Mouse (Mus musculus): ENCODE results near the gene Lingo3. TPM values are rescaled to one million over a fixed set of nuclear protein-coding genes. Genes with fewer than 3 reads are reported as not detected.

The Lingo3 gene
- total and polyA plus RNA-seq, 2 experiments from 2014 or later = 28.0 to 70.3 TPM

DNA sequence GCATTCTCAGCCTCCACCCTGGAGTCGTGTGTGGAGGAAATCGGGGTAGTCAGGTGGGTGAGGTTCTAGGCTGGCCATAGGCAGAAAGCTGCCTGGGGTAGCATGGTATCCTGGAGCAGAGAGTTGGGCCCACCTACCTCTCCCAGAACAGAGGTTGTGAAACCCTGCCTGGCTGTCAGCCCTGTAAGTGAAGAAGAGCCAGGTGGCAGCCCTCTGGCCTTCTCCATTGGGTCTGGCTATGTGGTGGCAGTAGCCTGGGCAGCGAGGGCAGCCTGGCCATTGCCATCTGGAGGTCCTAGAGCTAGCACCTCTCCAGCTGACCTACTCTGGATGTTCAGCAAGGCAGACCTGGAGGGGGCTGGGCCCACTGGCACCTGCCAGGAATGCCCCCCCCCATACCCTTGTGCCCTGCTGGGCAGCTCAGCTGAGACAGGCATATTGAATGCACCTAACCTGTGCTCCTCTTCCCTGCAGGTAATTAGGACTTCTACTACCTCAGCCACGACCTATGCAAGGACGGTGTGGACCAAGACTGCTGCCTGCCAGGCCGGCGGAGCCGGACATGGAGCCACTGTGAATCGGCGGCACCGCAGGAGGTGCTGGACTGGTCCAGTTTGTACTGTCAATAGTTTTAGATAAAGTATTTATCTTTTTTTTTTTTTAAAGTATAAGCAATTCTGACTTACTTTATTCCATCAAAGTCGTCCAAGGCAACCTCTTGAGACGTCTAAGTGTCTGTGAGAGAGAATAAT is 50.6 kb downstream of the Lingo3 start:
- H3K4me1 ChIP-seq (ENCODE audit: insufficient read depth, low read length) = peaks cover 6% of the 10 kb centered on the region
- ATAC-seq = no peak
- H3K4me3 ChIP-seq (ENCODE audit: low read length) = no peak overlapping the region
- H3K4me2 ChIP-seq (ENCODE audit: low read depth, low read length) = no peak overlapping the region
- DNase-seq (ENCODE audit: low spot score) = no peak
- H3K9me3 ChIP-seq (ENCODE audit: low read length) = no peaks in the 10 kb centered on the region
- no peak for TF ChIP-seq CTCF (IDR thresholded peaks at IDR 0.05; ENCODE audit: low read depth)
- peak overlapping the region; percentile 41; the same call in 1 of the 2 replicates for H3K27ac ChIP-seq
- no peak overlapping the region for H3K9ac ChIP-seq (replicated peaks; ENCODE audit: low read length)
- H3K36me3 ChIP-seq (ENCODE audit: insufficient read depth, low read length) = peaks cover 49% of the 10 kb centered on the region
- H3K27me3 ChIP-seq (ENCODE audit: insufficient read depth, low read length) = no peaks in the 10 kb centered on the region
- WGBS = 88% methylated on average over 13 of the region's 13 CpGs

DNA sequence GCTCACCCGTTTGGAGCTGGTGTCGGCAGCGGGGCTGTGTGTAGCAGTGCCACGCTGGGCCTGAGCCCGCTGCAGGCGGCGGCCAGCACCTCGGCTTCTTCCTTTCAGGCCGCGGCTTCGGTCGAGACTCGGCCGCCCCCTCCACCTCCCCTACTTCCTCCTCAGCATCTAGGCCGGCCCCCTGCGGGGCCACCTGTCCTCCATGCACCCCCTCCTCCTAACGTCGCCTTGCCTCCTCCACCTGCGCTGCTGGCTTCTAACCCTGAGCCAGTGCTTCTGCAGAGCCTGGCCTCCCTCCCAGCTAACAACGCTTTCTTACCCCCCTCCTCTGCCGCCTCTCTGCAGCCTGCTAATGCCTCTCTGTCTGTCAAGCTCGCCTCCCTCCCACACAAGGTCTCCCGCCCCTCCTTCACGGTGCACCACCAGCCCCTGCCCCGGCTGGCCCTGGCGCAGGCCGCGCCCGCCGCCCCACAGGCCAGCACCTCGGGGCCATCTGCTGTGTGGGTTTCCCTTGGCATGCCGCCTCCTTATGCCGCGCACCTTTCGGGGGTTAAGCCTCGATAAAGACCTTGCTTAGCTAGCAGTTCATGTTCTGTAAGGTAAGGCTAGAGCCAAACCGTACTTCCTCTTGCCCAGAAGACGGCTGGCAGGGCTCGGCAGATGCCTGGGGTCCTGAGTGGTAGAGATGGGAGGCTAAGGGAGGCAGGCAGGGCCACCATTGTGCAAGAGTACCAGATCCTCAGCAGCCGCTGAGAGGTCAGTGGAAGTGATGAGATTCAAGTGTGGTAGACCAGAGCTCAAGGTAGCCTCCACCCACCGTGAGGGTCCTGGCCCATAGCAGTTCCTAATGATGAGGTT is 51.4 kb downstream of the Lingo3 start:
- Histone ChIP-seq H3K4me3 (ENCODE audit: low read length) (no peak overlapping the region), H3K9ac (replicated peaks; ENCODE audit: low read length) (no peak overlapping the region), H3K36me3 (ENCODE audit: insufficient read depth, low read length) (peaks cover 56% of the 10 kb centered on the region), H3K4me1 (ENCODE audit: insufficient read depth, low read length) (peaks cover 6% of the 10 kb centered on the region), H3K9me3 (ENCODE audit: low read length) (no peaks in the 10 kb centered on the region), H3K27me3 (ENCODE audit: insufficient read depth, low read length) (no peaks in the 10 kb centered on the region), H3K4me2 (ENCODE audit: low read depth, low read length) (no peak overlapping the region), H3K27ac (peak overlapping the region; percentile 41)
- DNase-seq (ENCODE audit: low spot score) = peak; percentile 40
- peak; percentile 31 for ATAC-seq
- WGBS = 64% methylated on average over 40 of the region's 41 CpGs
- TF ChIP-seq CTCF (IDR thresholded peaks at IDR 0.05; ENCODE audit: low read depth) = no peak

DNA sequence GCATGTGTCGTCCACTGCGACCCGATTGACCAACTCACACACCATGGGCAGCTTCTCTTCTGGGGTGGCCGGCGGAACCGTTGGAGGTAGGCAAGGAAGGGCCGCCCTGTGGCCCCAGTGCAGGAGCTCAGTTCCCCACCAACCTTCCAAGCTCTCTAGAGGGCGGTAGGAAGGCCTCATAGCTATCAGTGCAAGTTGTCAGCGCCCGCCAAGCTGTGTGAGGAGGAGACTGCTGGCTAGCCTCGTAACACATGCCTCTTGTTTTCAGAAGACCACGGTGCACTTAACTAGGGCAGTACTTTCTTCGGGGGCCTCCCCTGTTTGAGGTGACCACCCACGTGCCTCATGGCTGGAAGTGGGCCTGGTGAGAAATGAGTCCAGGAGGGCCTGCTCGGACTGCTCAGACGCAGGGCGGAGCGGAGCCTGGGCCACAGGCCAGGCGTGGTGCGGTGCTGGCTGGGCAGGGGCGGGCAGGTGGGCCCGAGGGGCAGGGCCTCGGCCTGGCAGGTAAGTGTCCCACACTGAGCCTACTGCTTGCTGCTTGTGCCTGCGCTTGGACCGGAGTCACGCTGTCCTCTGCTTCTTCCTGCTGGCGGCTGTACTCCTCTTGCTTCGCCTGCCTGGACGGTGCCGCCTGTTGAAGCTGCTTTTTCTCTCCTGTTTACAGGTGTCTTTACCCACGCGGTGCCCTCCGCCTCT is 52.2 kb downstream of the Lingo3 start:
- Histone ChIP-seq H3K4me1 (ENCODE audit: insufficient read depth, low read length) (peaks cover under 1% of the 10 kb centered on the region), H3K4me2 (ENCODE audit: low read depth, low read length) (no peak overlapping the region), H3K9ac (replicated peaks; ENCODE audit: low read length) (no peak overlapping the region), H3K27me3 (ENCODE audit: insufficient read depth, low read length) (no peaks in the 10 kb centered on the region), H3K4me3 (ENCODE audit: low read length) (no peak overlapping the region), H3K36me3 (ENCODE audit: insufficient read depth, low read length) (peaks cover 64% of the 10 kb centered on the region), H3K27ac (peak overlapping the region; percentile 41), H3K9me3 (ENCODE audit: low read length) (no peaks in the 10 kb centered on the region)
- no peak for TF ChIP-seq CTCF (IDR thresholded peaks at IDR 0.05; ENCODE audit: low read depth)
- DNase-seq (ENCODE audit: low spot score) = no peak
- 79% methylated on average over 33 of the region's 33 CpGs for WGBS
- ATAC-seq = no peak

DNA sequence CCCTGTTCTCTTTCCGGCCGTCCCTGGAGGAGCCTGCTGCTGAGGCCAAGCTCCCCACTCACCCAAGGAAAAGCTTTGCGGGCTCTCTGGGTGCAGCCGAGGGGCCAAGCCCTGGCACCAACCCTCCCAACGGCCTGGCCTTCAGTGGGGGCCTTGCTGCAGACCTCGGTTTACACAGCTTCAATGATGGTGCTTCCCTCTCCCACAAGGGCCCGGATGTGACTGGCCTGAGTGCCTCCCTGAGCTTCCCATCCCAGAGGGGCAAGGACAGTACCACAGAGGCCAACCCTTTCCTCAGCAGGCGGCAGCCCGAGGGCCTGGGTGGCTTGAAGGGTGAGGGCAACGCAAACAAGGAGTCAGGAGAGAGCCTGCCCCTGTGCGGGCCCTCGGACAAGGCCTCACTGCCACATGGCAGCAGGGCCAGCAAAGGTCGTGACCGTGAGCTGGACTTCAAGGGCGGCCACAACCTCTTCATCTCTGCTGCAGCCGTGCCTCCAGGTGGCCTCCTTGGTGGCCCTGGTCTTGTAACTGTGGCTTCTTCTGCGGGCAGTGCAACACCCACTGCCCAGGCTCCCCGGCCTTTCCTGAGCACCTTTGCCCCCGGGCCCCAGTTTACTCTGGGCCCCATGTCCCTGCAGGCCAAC is 53.0 kb downstream of the Lingo3 start:
- no peak overlapping the region for H3K4me2 ChIP-seq (ENCODE audit: low read depth, low read length)
- TF ChIP-seq CTCF (IDR thresholded peaks at IDR 0.05; ENCODE audit: low read depth) = no peak
- WGBS = 91% methylated on average over 19 of the region's 19 CpGs
- no peak overlapping the region for H3K9ac ChIP-seq (replicated peaks; ENCODE audit: low read length)
- H3K27me3 ChIP-seq (ENCODE audit: insufficient read depth, low read length) = no peaks in the 10 kb centered on the region
- H3K4me1 ChIP-seq (ENCODE audit: insufficient read depth, low read length) = no peaks in the 10 kb centered on the region
- ATAC-seq (no peak), DNase-seq (ENCODE audit: low spot score) (no peak)
- H3K36me3 ChIP-seq (ENCODE audit: insufficient read depth, low read length) = peaks cover 71% of the 10 kb centered on the region
- no peaks in the 10 kb centered on the region for H3K9me3 ChIP-seq (ENCODE audit: low read length)
- no peak overlapping the region for H3K4me3 ChIP-seq (ENCODE audit: low read length)
- no peak overlapping the region for H3K27ac ChIP-seq

DNA sequence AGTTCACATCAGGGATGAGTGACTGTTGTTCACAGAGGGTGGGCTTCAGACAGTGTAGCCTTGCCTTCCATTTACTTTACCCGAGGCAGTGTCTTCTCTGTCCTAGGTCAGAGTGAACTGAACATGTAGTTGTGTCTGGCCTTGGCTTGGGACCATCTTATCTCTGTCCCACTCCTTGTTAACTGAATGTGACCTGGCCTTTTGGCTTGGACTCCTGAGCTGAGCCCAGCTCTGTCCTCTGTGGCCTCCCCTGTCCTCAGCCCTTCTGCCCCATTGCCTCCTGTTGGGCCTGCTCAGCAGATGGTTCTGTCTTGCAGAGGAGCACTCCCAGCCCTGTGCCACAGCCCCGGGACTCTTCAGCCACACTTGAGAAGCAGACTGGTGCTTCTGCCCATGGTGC is 56.3 kb downstream of the Lingo3 start:
- TF ChIP-seq CTCF (IDR thresholded peaks at IDR 0.05; ENCODE audit: low read depth) = no peak
- no peak overlapping the region for H3K4me3 ChIP-seq (ENCODE audit: low read length)
- H3K9ac ChIP-seq (replicated peaks; ENCODE audit: low read length) = no peak overlapping the region
- H3K27ac ChIP-seq = no peak overlapping the region
- peaks cover 88% of the 10 kb centered on the region for H3K36me3 ChIP-seq (ENCODE audit: insufficient read depth, low read length)
- H3K27me3 ChIP-seq (ENCODE audit: insufficient read depth, low read length) = no peaks in the 10 kb centered on the region
- no peaks in the 10 kb centered on the region for H3K4me1 ChIP-seq (ENCODE audit: insufficient read depth, low read length)
- no peak for DNase-seq (ENCODE audit: low spot score)
- ATAC-seq = no peak
- 93% methylated on average over 2 of the region's 2 CpGs for WGBS
- H3K9me3 ChIP-seq (ENCODE audit: low read length) = no peaks in the 10 kb centered on the region
- H3K4me2 ChIP-seq (ENCODE audit: low read depth, low read length) = no peak overlapping the region

DNA sequence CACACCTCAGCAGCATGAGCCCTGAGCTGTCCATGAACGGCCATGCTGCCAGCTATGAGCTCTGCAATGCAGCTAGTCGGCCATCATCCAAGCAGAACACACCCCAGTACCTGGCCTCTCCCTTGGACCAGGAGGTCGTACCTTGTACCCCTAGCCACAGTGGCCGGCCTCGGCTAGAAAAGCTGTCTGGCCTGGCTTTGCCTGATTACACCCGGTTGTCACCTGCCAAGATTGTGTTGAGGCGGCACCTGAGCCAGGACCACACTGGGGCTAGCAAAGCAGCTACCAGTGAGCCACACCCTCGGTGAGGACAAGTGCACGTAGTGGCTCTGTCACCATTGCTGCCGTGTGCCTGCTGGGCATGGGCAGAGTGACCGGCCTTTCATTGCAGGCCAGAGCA is 57.9 kb downstream of the Lingo3 start:
- no peak for DNase-seq (ENCODE audit: low spot score)
- Histone ChIP-seq H3K4me1 (ENCODE audit: insufficient read depth, low read length) (no peaks in the 10 kb centered on the region), H3K9ac (replicated peaks; ENCODE audit: low read length) (no peak overlapping the region), H3K4me2 (ENCODE audit: low read depth, low read length) (no peak overlapping the region), H3K4me3 (ENCODE audit: low read length) (no peak overlapping the region), H3K27ac (no peak overlapping the region), H3K27me3 (ENCODE audit: insufficient read depth, low read length) (no peaks in the 10 kb centered on the region), H3K36me3 (ENCODE audit: insufficient read depth, low read length) (peaks cover 93% of the 10 kb centered on the region), H3K9me3 (ENCODE audit: low read length) (no peaks in the 10 kb centered on the region)
- ATAC-seq = no peak
- 96% methylated on average over 11 of the region's 11 CpGs for WGBS
- no peak for TF ChIP-seq CTCF (IDR thresholded peaks at IDR 0.05; ENCODE audit: low read depth)

Measured in hindbrain, postnatal 0 days (tissue).